Mouse (Mus musculus) CH12.LX (cell line): ENCODE data around the gene Bdkrb1. TPM values are rescaled to one million over a fixed set of nuclear protein-coding genes. Genes with fewer than 3 reads are reported as not detected.

Experiments
- DNase-seq: peaks from one replicate; pipeline ENCODE4 v3.0.0-alpha.2; 2013; ENCODE audit errors: extremely low read depth
- H3K27ac ChIP-seq: 2 replicates; pipeline ENCODE4 v1.5.1; 2012; ENCODE audit warnings: low read depth, mild to moderate bottlenecking, control low read depth, moderate library complexity; ENCODE audit not compliant: insufficient read depth
- H3K27me3 ChIP-seq: replicated peaks from 2 replicates; pipeline ENCODE3; 2012; ENCODE audit warnings: inconsistent platforms
- H3K36me3 ChIP-seq, 2 experiments: replicated peaks in 1 of 2; 2 replicates each; pipeline versions ENCODE3 to v1.6.1; 2012; ENCODE audit warnings: inconsistent platforms in 1 of 2, low read length in 1 of 2, mild to moderate bottlenecking in 1 of 2, mixed read lengths in 1 of 2, moderate library complexity in 1 of 2; ENCODE audit not compliant: control insufficient read depth in 1 of 2, insufficient read depth in 1 of 2
- H3K4me1 ChIP-seq, 2 experiments: 2 replicates each; pipeline ENCODE4 v1.6.1; 2012; ENCODE audit warnings: inconsistent platforms in 1 of 2, moderate library complexity in 1 of 2; ENCODE audit not compliant: insufficient read depth in 2 of 2, control insufficient read depth in 1 of 2
- H3K4me2 ChIP-seq: 2 replicates; pipeline ENCODE4 v1.6.1; 2012; ENCODE audit warnings: low read depth, mild to moderate bottlenecking, control low read depth; ENCODE audit not compliant: poor library complexity, insufficient read depth, severe bottlenecking
- H3K4me3 ChIP-seq, 3 experiments: fragments of 150-350 bp in 1 of 3; sonication (generic) in 1 of 3; replicated peaks in 1 of 3; 2 replicates each; pipeline versions ENCODE3 to v1.5.1; 2011 to 2012; ENCODE audit warnings: low read depth in 2 of 3, low read length in 2 of 3, mild to moderate bottlenecking in 2 of 3, moderate library complexity in 2 of 3, control low read depth in 1 of 3, improper control_type of control experiment in 1 of 3, inconsistent platforms in 1 of 3, mixed read lengths in 1 of 3; ENCODE audit not compliant: poor library complexity in 1 of 3
- H3K79me2 ChIP-seq: replicated peaks from 2 replicates; pipeline ENCODE4 v1.6.1; 2012; ENCODE audit warnings: mild to moderate bottlenecking, moderate library complexity; ENCODE audit not compliant: control insufficient read depth, poor library complexity, insufficient read depth, severe bottlenecking; ENCODE audit errors: extremely low read depth
- H3K9ac ChIP-seq: 2 replicates; pipeline ENCODE4 v1.6.1; 2012; ENCODE audit warnings: low read depth, mild to moderate bottlenecking, control low read depth, moderate library complexity; ENCODE audit not compliant: insufficient read depth
- H3K9me3 ChIP-seq: replicated peaks from 2 replicates; pipeline ENCODE3; 2012; ENCODE audit warnings: low read length, inconsistent platforms, mixed read lengths
- BHLHE40 ChIP-seq: IDR thresholded peaks from 2 replicates; pipeline ENCODE4 v1.6.1; 2011; ENCODE audit warnings: mild to moderate bottlenecking, low read depth, low read length, improper control_type of control experiment
- CHD1 ChIP-seq: IDR thresholded peaks from 2 replicates; pipeline ENCODE4 v1.6.1; 2012; ENCODE audit warnings: low read depth, low read length, improper control_type of control experiment, inconsistent platforms
- CTCF ChIP-seq, 2 experiments: IDR thresholded peaks in 1 of 2; conservative IDR thresholded peaks in 1 of 2; 2 replicates each; pipeline ENCODE4 v1.5.1; 2011 to 2012; ENCODE audit warnings: low read depth in 2 of 2, low read length in 2 of 2, improper control_type of control experiment in 1 of 2, inconsistent platforms in 1 of 2, mild to moderate bottlenecking in 1 of 2, moderate library complexity in 1 of 2
- ETS1 ChIP-seq: conservative IDR thresholded peaks from 2 replicates; pipeline ENCODE4 v1.6.1; 2012; ENCODE audit warnings: low read depth, mild to moderate bottlenecking, inconsistent platforms, low read length, improper control_type of control experiment, moderate library complexity
- HCFC1 ChIP-seq: IDR thresholded peaks from 2 replicates; pipeline ENCODE4 v1.6.1; 2012; ENCODE audit warnings: low read depth, mild to moderate bottlenecking, inconsistent platforms, low read length, improper control_type of control experiment
- IRF4 ChIP-seq: IDR thresholded peaks from 2 replicates; pipeline ENCODE4 v1.6.1; 2014; ENCODE audit warnings: low read depth, mild to moderate bottlenecking, inconsistent platforms, low read length, improper control_type of control experiment
- JUND ChIP-seq: conservative IDR thresholded peaks from 2 replicates; pipeline ENCODE4 v1.6.1; 2011; ENCODE audit warnings: low read depth, low read length, improper control_type of control experiment
- MAFK ChIP-seq: IDR thresholded peaks from 2 replicates; pipeline ENCODE4 v1.6.1; 2011; ENCODE audit warnings: low read length, improper control_type of control experiment; ENCODE audit not compliant: insufficient replicate concordance
- MAX ChIP-seq: IDR thresholded peaks from 2 replicates; pipeline ENCODE4 v1.6.1; 2011; ENCODE audit warnings: low read length, improper control_type of control experiment
- MEF2A ChIP-seq: IDR thresholded peaks from 2 replicates; pipeline ENCODE4 v1.6.1; 2014; ENCODE audit warnings: low read depth, mild to moderate bottlenecking, inconsistent platforms, low read length, improper control_type of control experiment, borderline replicate concordance
- MXI1 ChIP-seq: IDR thresholded peaks from 2 replicates; pipeline ENCODE4 v1.6.1; 2011; ENCODE audit warnings: mild to moderate bottlenecking, low read depth, low read length, improper control_type of control experiment
- NELFE ChIP-seq: IDR thresholded peaks from 2 replicates; pipeline ENCODE4 v1.6.1; 2011; ENCODE audit warnings: low read depth, low read length, improper control_type of control experiment
- PAX5 ChIP-seq: IDR thresholded peaks from 2 replicates; pipeline ENCODE4 v1.6.1; 2012; ENCODE audit warnings: low read length, inconsistent platforms, mixed read lengths
- POLR2AphosphoS2 ChIP-seq: IDR thresholded peaks from 2 replicates; pipeline ENCODE4 v1.6.1; 2011; ENCODE audit warnings: low read depth, low read length, improper control_type of control experiment
- RCOR1 ChIP-seq: conservative IDR thresholded peaks from 2 replicates; pipeline ENCODE4 v1.6.1; 2012; ENCODE audit warnings: low read depth, mild to moderate bottlenecking, inconsistent platforms, low read length, improper control_type of control experiment
- SIN3A ChIP-seq: IDR thresholded peaks from 2 replicates; pipeline ENCODE4 v1.6.1; 2012; ENCODE audit warnings: low read length, improper control_type of control experiment, inconsistent platforms
- SMC3 ChIP-seq: IDR thresholded peaks from 2 replicates; pipeline ENCODE4 v1.6.1; 2011; ENCODE audit warnings: low read depth, low read length, improper control_type of control experiment
- TBP ChIP-seq: conservative IDR thresholded peaks from 2 replicates; pipeline ENCODE4 v1.6.1; 2011; ENCODE audit warnings: low read depth, low read length, improper control_type of control experiment
- TCF12 ChIP-seq: IDR thresholded peaks from 2 replicates; pipeline ENCODE4 v1.6.1; 2014; ENCODE audit warnings: low read depth, mild to moderate bottlenecking, inconsistent platforms, low read length, improper control_type of control experiment
- UBTF ChIP-seq: IDR thresholded peaks from 2 replicates; pipeline ENCODE4 v1.6.1; 2012; ENCODE audit warnings: low read depth, mild to moderate bottlenecking, inconsistent platforms, low read length, improper control_type of control experiment, moderate library complexity
- USF1 ChIP-seq: IDR thresholded peaks from 2 replicates; pipeline ENCODE4 v1.6.1; 2014; ENCODE audit warnings: low read depth, mild to moderate bottlenecking, inconsistent platforms, low read length, improper control_type of control experiment
- ZC3H11A ChIP-seq: IDR thresholded peaks from 2 replicates; pipeline ENCODE4 v1.6.1; 2012; ENCODE audit warnings: low read depth, mild to moderate bottlenecking, inconsistent platforms, low read length, improper control_type of control experiment
- ZKSCAN1 ChIP-seq: IDR thresholded peaks from 2 replicates; pipeline ENCODE4 v1.6.1; 2012; ENCODE audit warnings: low read depth, inconsistent platforms, low read length, improper control_type of control experiment, borderline replicate concordance
- ZNF384 ChIP-seq: IDR thresholded peaks from 2 replicates; pipeline ENCODE4 v1.6.1; 2012; ENCODE audit warnings: low read depth, low read length, improper control_type of control experiment, inconsistent platforms
- dilution Hi-C: fragments of 300-500 bp; cut with MboI; formaldehyde crosslinking; loops from 2 replicates; pipeline ENCODE4 v1.14.3; 2020; ENCODE audit warnings: low sequenced_read_pairs; ENCODE audit not compliant: extremely low pct_unique_long_range_greater_than_20kb, extremely low pct_ligation_motif_present
- in situ Hi-C: fragments of 300-500 bp; cut with MboI; formaldehyde crosslinking; loops from 3 replicates; pipeline ENCODE4 v1.14.3; 2019; ENCODE audit warnings: low sequenced_read_pairs, low pct_ligation_motif_present, low pct_unique_long_range_greater_than_20kb, mixed read lengths
- polyA plus RNA-seq: library from polyadenylated mRNA; unstranded; fragments of >175 nt; gene quantifications from 2 replicates; pipeline ENCODE4 v1.2.1, GENCODE M21; 2012; ENCODE audit warnings: low read depth; ENCODE audit not compliant: insufficient read length
- total RNA-seq, 2 experiments: library from RNA; depleted of rRNA; stranded (reverse); fragments of 300-350 nt in 1 of 2; fragments of >200 nt in 1 of 2; gene quantifications; 2 replicates each; pipeline ENCODE4 v1.2.3; 2012 to 2014

Gene Bdkrb1
- total and polyA plus RNA-seq, 3 experiments, result 0.81 to 1.5 (median 1.0) TPM

- Histone ChIP-seq H3K4me2 (no peak overlapping the region), H3K27me3 (no peaks in the 10 kb centered on the region), H3K4me3 (no peak overlapping the region), H3K79me2 (no peaks in the 10 kb centered on the region), H3K4me1 (peaks cover 0 to 24% of the 10 kb centered on the region in 2 experiments; a peak in 2 of 4 replicates), H3K36me3 (peaks cover 0 to 50% of the 10 kb centered on the region in 2 experiments), H3K9ac (no peak overlapping the region), H3K9me3 (no peaks in the 10 kb centered on the region), H3K27ac (no peak overlapping the region)
- no peak for TF ChIP-seq ZNF384
- TF ChIP-seq MAX, result no peak
- no peak for TF ChIP-seq PAX5
- no peak for TF ChIP-seq SMC3
- no peak for TF ChIP-seq ZC3H11A
- TF ChIP-seq TCF12, result no peak
- no peak for TF ChIP-seq CHD1
- no peak for TF ChIP-seq RCOR1
- dilution Hi-C loops, result no loop called here
- in situ Hi-C loops, result no loop called here
- no peak for DNase-seq
These were observed 2.3 kb downstream of the Bdkrb1 start for GRCm38 (mm10) chr12:105605212-105605611.

DNA sequence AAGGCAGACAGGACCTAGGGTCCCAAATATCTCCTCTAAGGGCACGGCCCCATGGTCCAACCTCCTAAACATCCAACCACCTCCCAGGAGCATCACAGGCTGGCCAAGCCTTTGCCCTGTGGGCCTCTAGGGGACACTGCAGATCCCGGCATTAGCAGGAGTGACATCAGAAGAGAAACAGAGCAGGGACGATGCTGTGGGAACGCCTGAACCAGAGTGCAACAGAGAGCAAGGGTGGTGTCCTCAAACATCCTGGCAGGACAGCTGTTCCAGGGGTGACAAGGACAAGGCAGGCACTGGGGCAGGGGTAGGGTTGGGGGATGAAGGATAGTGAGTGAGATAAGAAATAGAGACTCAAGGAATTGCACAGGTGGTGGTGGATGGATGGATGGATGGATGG lies 4.0 kb downstream of the Bdkrb1 start:
- no peak for DNase-seq
- Histone ChIP-seq H3K9me3 (no peaks in the 10 kb centered on the region), H3K4me3 (no peak overlapping the region), H3K9ac (no peak overlapping the region), H3K4me1 (peaks cover 0 to 28% of the 10 kb centered on the region in 2 experiments; a peak in 2 of 4 replicates), H3K4me2 (no peak overlapping the region), H3K79me2 (no peaks in the 10 kb centered on the region), H3K27me3 (no peaks in the 10 kb centered on the region), H3K36me3 (peaks cover 0 to 59% of the 10 kb centered on the region in 2 experiments), H3K27ac (no peak overlapping the region)
- dilution Hi-C loops, result no loop called here
- in situ Hi-C loops, result no loop called here
- TF ChIP-seq ETS1, result no peak
- TF ChIP-seq NELFE, result no peak
- TF ChIP-seq MEF2A, result no peak
- TF ChIP-seq HCFC1, result no peak
- TF ChIP-seq POLR2AphosphoS2, result no peak
- no peak for TF ChIP-seq UBTF
- no peak for TF ChIP-seq BHLHE40
- no peak for TF ChIP-seq TBP
- no peak for TF ChIP-seq CTCF (conservative IDR thresholded peaks at IDR 0.05 in 1 of 2, IDR thresholded peaks at IDR 0.05 in 1 of 2; ENCODE audit: low read depth in 2 of 2, low read length in 2 of 2)
- TF ChIP-seq SIN3A, result no peak
- no peak for TF ChIP-seq USF1
- TF ChIP-seq IRF4, result no peak
- no peak for TF ChIP-seq JUND
- TF ChIP-seq MXI1, result no peak
- no peak for TF ChIP-seq ZKSCAN1
- no peak for TF ChIP-seq RCOR1
- TF ChIP-seq ZC3H11A, result no peak
- no peak for TF ChIP-seq MAFK
